Mouse (Mus musculus) duodenum, adult 2 months (tissue): ENCODE measurements around the gene Ubn2. TPM values are rescaled to one million over a fixed set of nuclear protein-coding genes. Genes with fewer than 3 reads are reported as not detected.

Source experiments
- polyA plus RNA-seq: library from polyadenylated mRNA; depleted of rRNA; stranded (reverse); fragments of >200 nt; gene quantifications from 2 replicates; pipeline ENCODE4 v1.2.3, GENCODE M21; 2012; ENCODE audit warnings: low replicate concordance; rRNA removed

Ubn2 gene
- polyA plus RNA-seq, result 1.3 and 2.1 TPM in 2 replicates

GRCm38 (mm10) chr6:38433261-38434033 is at the start of gene Ubn2:
Gene Ubn2 (plus strand): TSS chr6:38433950.

GRCm38 (mm10) chr6:38533428-38534405 is 100.0 kb downstream of the Ubn2 start, which contains the start of gene Fmc1:
Gene Fmc1 (plus strand): TSS chr6:38533502.

GRCm38 (mm10) chr6:38551062-38551988 is 117.6 kb downstream of the Ubn2 start, which contains the start of gene Luc7l2:
Gene Luc7l2 (plus strand): TSS chr6:38551334.

Other genes starting within 250 kb of the Ubn2 start
- 0.17 and 0.88 TPM in 2 replicates for gene D630045J12Rik, start 179.9 kb upstream of the Ubn2 start, polyA plus RNA-seq
- 0.51 and 0.81 TPM in 2 replicates for gene Zc3hav1l, start 134.7 kb upstream of the Ubn2 start, polyA plus RNA-seq
- gene Zc3hav1, start 79.3 kb upstream of the Ubn2 start, polyA plus RNA-seq, result 11.5 and 13.5 TPM in 2 replicates
- gene Ttc26, start 52.5 kb upstream of the Ubn2 start, polyA plus RNA-seq, result 0.02 and 0.16 TPM in 2 replicates
- 379 and 551 TPM in 2 replicates for gene Fmc1, start 99.6 kb downstream of the Ubn2 start, polyA plus RNA-seq
- gene Luc7l2, start 117.4 kb downstream of the Ubn2 start, polyA plus RNA-seq, result 8.8 and 12.9 TPM in 2 replicates
- 0.34 and 0.53 TPM in 2 replicates for gene Klrg2, start 203.3 kb downstream of the Ubn2 start, polyA plus RNA-seq
- gene Clec2l, start 229.1 kb downstream of the Ubn2 start, polyA plus RNA-seq, result 0.30 and 0.63 TPM in 2 replicates